Mouse (Mus musculus) spleen, adult 2 months (tissue): Measurements from ENCODE around the gene Fam241b.

ENCODE experiments used
- CTCF ChIP-seq: fragments of 200-500 bp; IDR thresholded peaks from 2 replicates; pipeline ENCODE4 v1.5.1; 2011; ENCODE audit warnings: mild to moderate bottlenecking, inconsistent platforms; ENCODE audit not compliant: insufficient read depth, insufficient read length, insufficient replicate concordance; ENCODE audit errors: extremely low read depth
- POLR2A ChIP-seq: fragments of 200-500 bp; IDR thresholded peaks from 2 replicates; pipeline ENCODE4 v1.6.1; 2011; ENCODE audit warnings: low read depth, low read length, inconsistent platforms

DNA sequence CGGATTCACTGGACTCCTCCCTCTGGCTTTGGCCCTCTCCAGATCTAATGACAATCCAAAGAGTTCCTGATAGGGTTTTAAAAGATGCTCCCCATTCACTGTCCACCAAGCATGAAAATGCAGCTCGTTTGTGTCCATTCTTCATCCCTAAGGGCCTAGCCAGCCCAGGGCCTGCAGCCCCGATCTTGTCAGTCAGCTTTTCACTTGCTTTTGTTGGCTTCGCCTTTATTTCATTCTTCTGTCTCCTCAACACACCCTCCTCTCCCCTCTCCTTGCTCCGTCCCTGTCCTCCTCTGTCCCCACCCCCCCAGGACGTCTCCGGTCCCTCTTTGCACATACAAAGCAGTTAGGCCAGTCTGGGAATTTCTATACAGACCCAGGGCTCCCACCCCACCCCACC, 6.2 kb upstream of the Fam241b start:
- no peak for TF ChIP-seq CTCF
- no peak for TF ChIP-seq POLR2A
